Mouse (Mus musculus) kidney, embryonic 15.5 days (tissue): ENCODE data around the gene Bcat1. TPM values are rescaled to one million over a fixed set of nuclear protein-coding genes. Genes with fewer than 3 reads are reported as not detected.
A peak's percentile ranks its signal among the peaks of the same experiment; 100 is the strongest.

Source experiments
- ATAC-seq: fragments of 200-750 bp; cut with Nextera tagmentation; replicated peaks from 2 replicates; pipeline ENCODE4 v1.8.0; 2017; ENCODE audit warnings: moderate TSS enrichment; ENCODE audit not compliant: low FRiP score
- H3K27ac ChIP-seq: fragments of 300-500 bp; sonication (generic); 2 replicates; pipeline ENCODE4 v1.5.1; 2015; ENCODE audit warnings: mild to moderate bottlenecking, inconsistent platforms
- H3K27me3 ChIP-seq: fragments of 300-500 bp; sonication (generic); 2 replicates; pipeline ENCODE4 v1.6.1; 2015; ENCODE audit warnings: inconsistent platforms
- H3K36me3 ChIP-seq: fragments of 300-500 bp; sonication (generic); 2 replicates; pipeline ENCODE4 v1.6.1; 2015; ENCODE audit warnings: inconsistent platforms
- H3K4me1 ChIP-seq: fragments of 300-500 bp; sonication (generic); 2 replicates; pipeline ENCODE4 v1.6.1; 2015; ENCODE audit warnings: inconsistent platforms
- H3K4me2 ChIP-seq: fragments of 300-500 bp; sonication (generic); 2 replicates; pipeline ENCODE4 v1.6.1; 2015; ENCODE audit warnings: moderate library complexity, mild to moderate bottlenecking, inconsistent platforms
- H3K4me3 ChIP-seq: fragments of 300-500 bp; sonication (generic); replicated peaks from 2 replicates; pipeline ENCODE4 v1.5.1; 2015; ENCODE audit warnings: mild to moderate bottlenecking, inconsistent platforms
- H3K9ac ChIP-seq: fragments of 300-500 bp; sonication (generic); 2 replicates; pipeline ENCODE4 v1.6.1; 2015; ENCODE audit warnings: mild to moderate bottlenecking, inconsistent platforms
- H3K9me3 ChIP-seq: fragments of 300-500 bp; sonication (generic); replicated peaks from 2 replicates; pipeline ENCODE4 v1.6.1; 2016; ENCODE audit warnings: inconsistent platforms
- WGBS: fragments of 180-500 bp; shearing (Covaris S2); methylation state at CpG from one replicate; pipeline ENCODE4 v1.1.7; 2015; ENCODE audit warnings: mixed read lengths; 5-methylcytosine and 5-hydroxymethylcytosine counted together
- polyA plus RNA-seq: library from polyadenylated mRNA; unstranded; fragments of >200 nt; fragmentation: Nextera tagmentation; extraction: Ambion mirVana; gene quantifications from 2 replicates; pipeline ENCODE4 v1.2.1, GENCODE M21; 2015

Bcat1 gene
- polyA plus RNA-seq, 1 experiment from 2014 or later, result 9.1 TPM

- no peaks in the 10 kb centered on the region for H3K36me3 ChIP-seq
- no peak for ATAC-seq
- 82% methylated on average over 4 of the region's 4 CpGs for WGBS
Measured at GRCm38 (mm10) chr6:145065301-145065845, 10.6 kb downstream of the Bcat1 start.

DNA sequence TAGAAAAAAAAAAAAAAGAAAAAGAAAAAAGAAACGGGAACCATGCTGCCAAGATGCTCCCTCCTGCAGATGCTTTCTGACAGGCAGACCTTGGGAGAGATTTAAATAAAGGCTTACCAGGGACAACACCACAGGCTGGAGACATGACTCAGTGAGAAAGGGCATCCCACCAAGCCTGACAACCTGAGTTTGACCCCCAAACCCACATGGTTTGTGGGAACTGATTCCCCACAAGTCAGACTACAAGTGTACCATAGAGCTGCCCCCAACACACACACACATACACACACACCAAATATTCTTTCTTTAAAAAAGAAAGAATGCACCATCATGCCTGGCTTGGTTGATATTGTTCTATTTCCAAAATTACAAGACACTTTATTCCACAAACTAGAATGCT, 11.9 kb downstream of the Bcat1 start:
- H3K36me3 ChIP-seq, result no peaks in the 10 kb centered on the region
- no peak overlapping the region for H3K9ac ChIP-seq
- no peak overlapping the region for H3K4me3 ChIP-seq
- H3K27ac ChIP-seq, result no peak overlapping the region
- WGBS, result 81% methylated on average over 1 of the region's 1 CpGs
- H3K27me3 ChIP-seq, result no peaks in the 10 kb centered on the region
- H3K4me1 ChIP-seq, result peaks cover 10% of the 10 kb centered on the region
- ATAC-seq, result no peak
- H3K4me2 ChIP-seq, result no peak overlapping the region
- H3K9me3 ChIP-seq, result no peaks in the 10 kb centered on the region

More at GRCm38 (mm10) chr6:145065301-145065845, 10.6 kb downstream of the Bcat1 start:
- Histone ChIP-seq H3K4me2 (no peak overlapping the region), H3K4me3 (no peak overlapping the region), H3K9me3 (no peaks in the 10 kb centered on the region), H3K27ac (no peak overlapping the region), H3K9ac (no peak overlapping the region), H3K4me1 (peaks cover 10% of the 10 kb centered on the region), H3K27me3 (no peaks in the 10 kb centered on the region)

DNA sequence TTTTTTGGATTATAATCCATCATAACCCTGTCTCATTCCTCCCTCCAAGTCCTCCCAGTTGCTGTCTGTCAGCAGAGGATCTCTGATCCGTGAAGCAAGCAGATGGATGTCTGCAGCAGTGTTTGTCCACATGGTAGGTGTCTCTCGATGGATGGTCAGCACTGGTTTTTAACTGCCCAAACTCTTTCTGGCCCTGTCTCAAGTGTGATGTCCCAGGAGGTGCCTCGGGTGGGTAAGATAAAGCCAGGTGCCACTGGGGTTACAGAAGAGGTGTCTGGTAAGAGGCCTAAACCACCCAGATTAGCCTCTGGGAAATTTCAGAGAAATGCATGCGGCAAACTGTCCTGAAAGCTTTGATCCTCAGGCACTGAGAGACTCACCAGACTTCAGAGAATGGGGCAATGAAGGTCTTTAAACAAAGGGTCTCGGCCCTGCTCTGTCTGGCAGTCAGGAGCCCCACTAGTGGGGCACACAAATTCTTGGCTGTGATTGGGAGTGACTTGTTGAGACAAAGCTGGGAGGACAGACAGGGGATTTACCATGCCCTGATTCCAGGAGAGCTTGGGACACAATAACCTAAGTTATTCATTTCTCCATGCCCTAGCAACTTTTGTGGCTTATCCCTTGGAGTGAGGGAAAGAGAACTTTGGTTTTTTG, 12.6 kb downstream of the Bcat1 start:
- Histone ChIP-seq H3K4me1 (peaks cover 10% of the 10 kb centered on the region), H3K9me3 (no peaks in the 10 kb centered on the region), H3K4me3 (no peak overlapping the region), H3K9ac (no peak overlapping the region), H3K27ac (peak overlapping the region; percentile 78; the same call in 1 of the 2 replicates), H3K36me3 (no peaks in the 10 kb centered on the region), H3K27me3 (no peaks in the 10 kb centered on the region), H3K4me2 (no peak overlapping the region)
- no peak for ATAC-seq
- WGBS, result 24% methylated on average over 5 of the region's 5 CpGs

- H3K4me2 ChIP-seq, result no peak overlapping the region
- 40% methylated on average over 4 of the region's 4 CpGs for WGBS
- no peak overlapping the region for H3K4me3 ChIP-seq
- H3K36me3 ChIP-seq, result no peaks in the 10 kb centered on the region
- no peaks in the 10 kb centered on the region for H3K9me3 ChIP-seq
- no peaks in the 10 kb centered on the region for H3K27me3 ChIP-seq
- peak; percentile 62 for ATAC-seq
- H3K4me1 ChIP-seq, result peaks cover 10% of the 10 kb centered on the region
- H3K27ac ChIP-seq, result peak overlapping the region; percentile 78
- no peak overlapping the region for H3K9ac ChIP-seq
Measured at GRCm38 (mm10) chr6:145062763-145063162, 13.2 kb downstream of the Bcat1 start.

DNA sequence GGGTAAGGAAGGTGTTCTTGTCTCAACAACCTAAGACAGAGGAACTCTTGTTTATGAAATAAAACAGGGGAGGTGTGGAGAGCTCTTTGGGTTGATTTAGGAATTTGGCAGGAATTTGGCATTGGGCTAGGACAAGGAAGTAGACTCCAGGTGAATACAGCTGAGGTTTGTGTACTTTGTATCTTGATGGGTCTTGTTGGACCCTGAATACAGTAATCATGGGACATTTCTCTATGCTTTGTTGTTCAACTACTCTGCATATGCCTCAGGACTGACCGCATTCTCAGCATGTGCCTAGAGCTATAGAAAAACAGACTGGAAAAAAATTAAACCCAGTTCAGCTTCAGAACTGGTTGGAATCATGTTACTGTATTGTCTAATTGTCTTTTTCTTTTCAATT, 14.6 kb downstream of the Bcat1 start:
- no peaks in the 10 kb centered on the region for H3K36me3 ChIP-seq
- no peak overlapping the region for H3K4me2 ChIP-seq
- no peaks in the 10 kb centered on the region for H3K27me3 ChIP-seq
- no peak overlapping the region for H3K9ac ChIP-seq
- H3K27ac ChIP-seq, result no peak overlapping the region
- no peak overlapping the region for H3K4me3 ChIP-seq
- ATAC-seq, result no peak
- H3K4me1 ChIP-seq, result peaks cover 12% of the 10 kb centered on the region
- 94% methylated on average over 1 of the region's 1 CpGs for WGBS
- no peaks in the 10 kb centered on the region for H3K9me3 ChIP-seq

GRCm38 (mm10) chr6:145056102-145056501, 19.9 kb downstream of the Bcat1 start:
- 63% methylated on average over 4 of the region's 4 CpGs for WGBS
- peak; percentile 57 for ATAC-seq

GRCm38 (mm10) chr6:145055277-145055858, 20.6 kb downstream of the Bcat1 start:
- H3K4me1 ChIP-seq, result peaks cover 15% of the 10 kb centered on the region
- no peaks in the 10 kb centered on the region for H3K9me3 ChIP-seq
- H3K27ac ChIP-seq, result no peak overlapping the region
- ATAC-seq, result peak; percentile 31; the same call in 1 of the 2 replicates
- H3K9ac ChIP-seq, result no peak overlapping the region
- H3K36me3 ChIP-seq, result no peaks in the 10 kb centered on the region
- WGBS, result 25% methylated on average over 6 of the region's 6 CpGs
- H3K4me3 ChIP-seq, result no peak overlapping the region
- H3K27me3 ChIP-seq, result no peaks in the 10 kb centered on the region
- no peak overlapping the region for H3K4me2 ChIP-seq

More at GRCm38 (mm10) chr6:145056102-145056501, 19.9 kb downstream of the Bcat1 start:
- H3K9ac ChIP-seq, result no peak overlapping the region
- H3K36me3 ChIP-seq, result no peaks in the 10 kb centered on the region
- H3K9me3 ChIP-seq, result no peaks in the 10 kb centered on the region
- no peak overlapping the region for H3K4me3 ChIP-seq
- H3K4me1 ChIP-seq, result peaks cover 15% of the 10 kb centered on the region
- no peak overlapping the region for H3K27ac ChIP-seq
- no peaks in the 10 kb centered on the region for H3K27me3 ChIP-seq
- no peak overlapping the region for H3K4me2 ChIP-seq

GRCm38 (mm10) chr6:145052669-145053068, 23.3 kb downstream of the Bcat1 start:
- no peak overlapping the region for H3K27ac ChIP-seq
- peaks cover 27% of the 10 kb centered on the region for H3K4me1 ChIP-seq
- H3K9ac ChIP-seq, result no peak overlapping the region
- H3K9me3 ChIP-seq, result no peaks in the 10 kb centered on the region
- H3K4me3 ChIP-seq, result no peak overlapping the region
- no peak overlapping the region for H3K4me2 ChIP-seq
- peaks cover 21% of the 10 kb centered on the region for H3K27me3 ChIP-seq
- no peaks in the 10 kb centered on the region for H3K36me3 ChIP-seq
- 79% methylated on average over 2 of the region's 2 CpGs for WGBS
- no peak for ATAC-seq

DNA sequence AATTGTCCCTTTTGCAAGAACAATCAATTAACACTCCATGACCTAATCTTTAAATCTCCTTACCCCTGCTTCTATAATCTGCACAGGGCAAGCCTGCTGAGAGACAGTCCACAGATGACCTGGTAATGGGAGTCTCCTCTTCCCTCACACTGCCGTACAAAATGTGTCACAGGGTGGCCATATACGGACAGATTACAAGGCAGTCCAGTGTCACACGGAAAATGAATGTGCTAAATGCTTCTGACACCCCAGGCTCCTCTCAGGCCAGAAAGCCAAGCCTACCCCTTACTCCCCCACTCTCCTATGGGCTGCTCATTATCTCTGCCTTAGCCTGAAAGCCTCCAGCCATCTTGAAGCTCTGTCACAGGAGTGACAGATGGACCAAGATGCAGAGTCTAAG, 25.1 kb downstream of the Bcat1 start:
- no peak overlapping the region for H3K4me3 ChIP-seq
- no peaks in the 10 kb centered on the region for H3K9me3 ChIP-seq
- H3K9ac ChIP-seq, result no peak overlapping the region
- peaks cover 26% of the 10 kb centered on the region for H3K27me3 ChIP-seq
- no peak for ATAC-seq
- peaks cover 27% of the 10 kb centered on the region for H3K4me1 ChIP-seq
- H3K27ac ChIP-seq, result no peak overlapping the region
- H3K4me2 ChIP-seq, result no peak overlapping the region
- WGBS, result 26% methylated on average over 3 of the region's 3 CpGs
- H3K36me3 ChIP-seq, result no peaks in the 10 kb centered on the region

GRCm38 (mm10) chr6:145048131-145048997, 27.6 kb downstream of the Bcat1 start:
- WGBS, result 11% methylated on average over 64 of the region's 64 CpGs
- Histone ChIP-seq H3K36me3 (no peaks in the 10 kb centered on the region), H3K4me1 (peaks cover 19% of the 10 kb centered on the region), H3K27ac (no peak overlapping the region), H3K4me2 (peak overlapping the region; percentile 97), H3K9me3 (no peaks in the 10 kb centered on the region), H3K9ac (peak overlapping the region; percentile 19; the same call in 1 of the 2 replicates), H3K4me3 (peak overlapping the region; percentile 53), H3K27me3 (peaks cover 26% of the 10 kb centered on the region)
- peak; percentile 31; the same call in 1 of the 2 replicates for ATAC-seq

GRCm38 (mm10) chr6:145047445-145047857, 28.5 kb downstream of the Bcat1 start:
- H3K27ac ChIP-seq, result no peak overlapping the region
- peaks cover 26% of the 10 kb centered on the region for H3K27me3 ChIP-seq
- peak overlapping the region; percentile 97 for H3K4me2 ChIP-seq
- H3K9me3 ChIP-seq, result no peaks in the 10 kb centered on the region
- ATAC-seq, result no peak; the same call in 1 of the 2 replicates
- peak overlapping the region; percentile 19; the same call in 1 of the 2 replicates for H3K9ac ChIP-seq
- WGBS, result 31% methylated on average over 15 of the region's 15 CpGs
- H3K4me1 ChIP-seq, result peaks cover 19% of the 10 kb centered on the region
- peak overlapping the region; percentile 53 for H3K4me3 ChIP-seq
- H3K36me3 ChIP-seq, result no peaks in the 10 kb centered on the region
